Mouse (Mus musculus) liver, postnatal 0 days (tissue): ENCODE data around the gene Arl9.

Experiments used
- CTCF ChIP-seq: sonication (generic); IDR thresholded peaks from 2 replicates; pipeline ENCODE4 v1.5.1; 2016; ENCODE audit warnings: antibody characterized with exemption, low read depth
- EP300 ChIP-seq: IDR thresholded peaks from 2 replicates; pipeline ENCODE4 v1.6.1; 2016; ENCODE audit warnings: antibody characterized with exemption, low read depth, mild to moderate bottlenecking

GRCm38 (mm10) chr5:77038451-77038850 lies 34.6 kb downstream of the Arl9 start:
- TF ChIP-seq CTCF (peak; percentile 6; the same call in 1 of the 2 replicates), EP300 (no peak)
